Mouse (Mus musculus): ENCODE results near the gene Irak3. TPM values are rescaled to one million over a fixed set of nuclear protein-coding genes. Genes with fewer than 3 reads are reported as not detected.

Irak3 gene
- polyA plus RNA-seq, 1 experiment from 2014 or later = 1.2 TPM

- 88% methylated on average over 9 of the region's 9 CpGs for WGBS
- no peaks in the 10 kb centered on the region for H3K9me3 ChIP-seq (ENCODE audit: control insufficient read depth, low read length)
- no peak for DNase-seq (ENCODE audit: low spot score)
- H3K27me3 ChIP-seq (ENCODE audit: control insufficient read depth, insufficient read depth, low read length) = no peaks in the 10 kb centered on the region
- H3K9ac ChIP-seq (ENCODE audit: low read length) = no peak overlapping the region
- ATAC-seq (ENCODE audit: insufficient read depth, low FRiP score, low TSS enrichment) = no peak
- no peaks in the 10 kb centered on the region for H3K4me1 ChIP-seq (ENCODE audit: control insufficient read depth, insufficient read depth, low read length)
- H3K36me3 ChIP-seq (ENCODE audit: control insufficient read depth, insufficient read depth, low read length) = no peaks in the 10 kb centered on the region
- no peak overlapping the region for H3K4me2 ChIP-seq (ENCODE audit: low read depth)
- no peak overlapping the region for H3K4me3 ChIP-seq (ENCODE audit: low read depth, low read length)
- no peak overlapping the region for H3K27ac ChIP-seq (ENCODE audit: low read depth, low read length)
Measured at GRCm38 (mm10) chr10:120160533-120160932, 41.4 kb downstream of the Irak3 start.

- WGBS = 93% methylated on average over 2 of the region's 2 CpGs
- no peak overlapping the region for H3K4me2 ChIP-seq (ENCODE audit: low read depth)
- H3K9ac ChIP-seq (ENCODE audit: low read length) = no peak overlapping the region
Measured at GRCm38 (mm10) chr10:120153911-120154310, 48.0 kb downstream of the Irak3 start.

GRCm38 (mm10) chr10:120151672-120152071 lies 50.3 kb downstream of the Irak3 start:
- Histone ChIP-seq H3K4me2 (ENCODE audit: low read depth) (no peak overlapping the region), H3K4me1 (ENCODE audit: control insufficient read depth, insufficient read depth, low read length) (no peaks in the 10 kb centered on the region), H3K27me3 (ENCODE audit: control insufficient read depth, insufficient read depth, low read length) (no peaks in the 10 kb centered on the region), H3K9ac (ENCODE audit: low read length) (no peak overlapping the region), H3K27ac (ENCODE audit: low read depth, low read length) (no peak overlapping the region), H3K9me3 (ENCODE audit: control insufficient read depth, low read length) (no peaks in the 10 kb centered on the region), H3K36me3 (ENCODE audit: control insufficient read depth, insufficient read depth, low read length) (no peaks in the 10 kb centered on the region), H3K4me3 (ENCODE audit: low read depth, low read length) (no peak overlapping the region)
- ATAC-seq (ENCODE audit: insufficient read depth, low FRiP score, low TSS enrichment) (no peak), DNase-seq (ENCODE audit: low spot score) (no peak)
- WGBS = 82% methylated on average over 7 of the region's 7 CpGs

More at GRCm38 (mm10) chr10:120153911-120154310, 48.0 kb downstream of the Irak3 start:
- Histone ChIP-seq H3K4me1 (ENCODE audit: control insufficient read depth, insufficient read depth, low read length) (no peaks in the 10 kb centered on the region), H3K27ac (ENCODE audit: low read depth, low read length) (no peak overlapping the region), H3K9me3 (ENCODE audit: control insufficient read depth, low read length) (no peaks in the 10 kb centered on the region), H3K27me3 (ENCODE audit: control insufficient read depth, insufficient read depth, low read length) (no peaks in the 10 kb centered on the region), H3K4me3 (ENCODE audit: low read depth, low read length) (no peak overlapping the region), H3K36me3 (ENCODE audit: control insufficient read depth, insufficient read depth, low read length) (no peaks in the 10 kb centered on the region)
- no peak for DNase-seq (ENCODE audit: low spot score)
- ATAC-seq (ENCODE audit: insufficient read depth, low FRiP score, low TSS enrichment) = no peak

- Histone ChIP-seq H3K36me3 (ENCODE audit: control insufficient read depth, insufficient read depth, low read length) (no peaks in the 10 kb centered on the region), H3K27me3 (ENCODE audit: control insufficient read depth, insufficient read depth, low read length) (no peaks in the 10 kb centered on the region), H3K4me1 (ENCODE audit: control insufficient read depth, insufficient read depth, low read length) (no peaks in the 10 kb centered on the region), H3K4me2 (ENCODE audit: low read depth) (no peak overlapping the region), H3K27ac (ENCODE audit: low read depth, low read length) (no peak overlapping the region), H3K9ac (ENCODE audit: low read length) (no peak overlapping the region), H3K9me3 (ENCODE audit: control insufficient read depth, low read length) (no peaks in the 10 kb centered on the region), H3K4me3 (ENCODE audit: low read depth, low read length) (no peak overlapping the region)
- WGBS = 79% methylated on average over 10 of the region's 10 CpGs
- DNase-seq (ENCODE audit: low spot score) = no peak
- no peak for ATAC-seq (ENCODE audit: insufficient read depth, low FRiP score, low TSS enrichment)
Measured at GRCm38 (mm10) chr10:120140916-120141516, 60.9 kb downstream of the Irak3 start.

- Histone ChIP-seq H3K36me3 (ENCODE audit: control insufficient read depth, insufficient read depth, low read length) (no peaks in the 10 kb centered on the region), H3K4me1 (ENCODE audit: control insufficient read depth, insufficient read depth, low read length) (no peaks in the 10 kb centered on the region), H3K27ac (ENCODE audit: low read depth, low read length) (no peak overlapping the region), H3K27me3 (ENCODE audit: control insufficient read depth, insufficient read depth, low read length) (no peaks in the 10 kb centered on the region), H3K4me3 (ENCODE audit: low read depth, low read length) (no peak overlapping the region), H3K9ac (ENCODE audit: low read length) (no peak overlapping the region), H3K4me2 (ENCODE audit: low read depth) (no peak overlapping the region), H3K9me3 (ENCODE audit: control insufficient read depth, low read length) (no peaks in the 10 kb centered on the region)
- WGBS = 67% methylated on average over 4 of the region's 4 CpGs
- DNase-seq (ENCODE audit: low spot score) (no peak), ATAC-seq (ENCODE audit: insufficient read depth, low FRiP score, low TSS enrichment) (no peak)
Measured at GRCm38 (mm10) chr10:120140193-120140592, 61.7 kb downstream of the Irak3 start.

- ATAC-seq (ENCODE audit: insufficient read depth, low FRiP score, low TSS enrichment) (no peak), DNase-seq (ENCODE audit: low spot score) (no peak)
- Histone ChIP-seq H3K27ac (ENCODE audit: low read depth, low read length) (no peak overlapping the region), H3K4me2 (ENCODE audit: low read depth) (no peak overlapping the region), H3K27me3 (ENCODE audit: control insufficient read depth, insufficient read depth, low read length) (no peaks in the 10 kb centered on the region), H3K9ac (ENCODE audit: low read length) (no peak overlapping the region), H3K9me3 (ENCODE audit: control insufficient read depth, low read length) (no peaks in the 10 kb centered on the region), H3K4me3 (ENCODE audit: low read depth, low read length) (no peak overlapping the region), H3K36me3 (ENCODE audit: control insufficient read depth, insufficient read depth, low read length) (no peaks in the 10 kb centered on the region), H3K4me1 (ENCODE audit: control insufficient read depth, insufficient read depth, low read length) (no peaks in the 10 kb centered on the region)
- WGBS = 83% methylated on average over 12 of the region's 12 CpGs
Measured at GRCm38 (mm10) chr10:120136020-120136562, 65.8 kb downstream of the Irak3 start.

GRCm38 (mm10) chr10:120133697-120134096 lies 68.2 kb downstream of the Irak3 start:
- no peaks in the 10 kb centered on the region for H3K36me3 ChIP-seq (ENCODE audit: control insufficient read depth, insufficient read depth, low read length)
- H3K4me2 ChIP-seq (ENCODE audit: low read depth) = no peak overlapping the region
- 70% methylated on average over 11 of the region's 11 CpGs for WGBS
- H3K4me1 ChIP-seq (ENCODE audit: control insufficient read depth, insufficient read depth, low read length) = no peaks in the 10 kb centered on the region
- no peak overlapping the region for H3K27ac ChIP-seq (ENCODE audit: low read depth, low read length)
- H3K9me3 ChIP-seq (ENCODE audit: control insufficient read depth, low read length) = no peaks in the 10 kb centered on the region
- no peaks in the 10 kb centered on the region for H3K27me3 ChIP-seq (ENCODE audit: control insufficient read depth, insufficient read depth, low read length)
- ATAC-seq (ENCODE audit: insufficient read depth, low FRiP score, low TSS enrichment) (no peak), DNase-seq (ENCODE audit: low spot score) (no peak)
- no peak overlapping the region for H3K9ac ChIP-seq (ENCODE audit: low read length)
- H3K4me3 ChIP-seq (ENCODE audit: low read depth, low read length) = no peak overlapping the region

GRCm38 (mm10) chr10:120130621-120131020 lies 71.3 kb downstream of the Irak3 start:
- Histone ChIP-seq H3K27ac (ENCODE audit: low read depth, low read length) (no peak overlapping the region), H3K27me3 (ENCODE audit: control insufficient read depth, insufficient read depth, low read length) (no peaks in the 10 kb centered on the region), H3K4me2 (ENCODE audit: low read depth) (no peak overlapping the region), H3K9me3 (ENCODE audit: control insufficient read depth, low read length) (no peaks in the 10 kb centered on the region), H3K9ac (ENCODE audit: low read length) (no peak overlapping the region), H3K4me1 (ENCODE audit: control insufficient read depth, insufficient read depth, low read length) (no peaks in the 10 kb centered on the region), H3K4me3 (ENCODE audit: low read depth, low read length) (no peak overlapping the region), H3K36me3 (ENCODE audit: control insufficient read depth, insufficient read depth, low read length) (no peaks in the 10 kb centered on the region)
- peak; percentile 36 for DNase-seq (ENCODE audit: low spot score)
- no peak for ATAC-seq (ENCODE audit: insufficient read depth, low FRiP score, low TSS enrichment)
- 68% methylated on average over 16 of the region's 16 CpGs for WGBS

- DNase-seq (ENCODE audit: low spot score) = no peak
Measured at GRCm38 (mm10) chr10:120128601-120129277, 73.2 kb downstream of the Irak3 start.

More at GRCm38 (mm10) chr10:120128601-120129277, 73.2 kb downstream of the Irak3 start:
- Histone ChIP-seq H3K9ac (ENCODE audit: low read length) (no peak overlapping the region), H3K9me3 (ENCODE audit: control insufficient read depth, low read length) (no peaks in the 10 kb centered on the region), H3K4me1 (ENCODE audit: control insufficient read depth, insufficient read depth, low read length) (no peaks in the 10 kb centered on the region), H3K27ac (ENCODE audit: low read depth, low read length) (no peak overlapping the region), H3K4me2 (ENCODE audit: low read depth) (no peak overlapping the region), H3K4me3 (ENCODE audit: low read depth, low read length) (no peak overlapping the region), H3K27me3 (ENCODE audit: control insufficient read depth, insufficient read depth, low read length) (no peaks in the 10 kb centered on the region), H3K36me3 (ENCODE audit: control insufficient read depth, insufficient read depth, low read length) (no peaks in the 10 kb centered on the region)
- ATAC-seq (ENCODE audit: insufficient read depth, low FRiP score, low TSS enrichment) = no peak
- WGBS = 41% methylated on average over 13 of the region's 13 CpGs

Measured in neural tube, embryonic 11.5 days (tissue).